Mouse (Mus musculus) liver, embryonic 14.5 days (tissue): ENCODE results near the gene Rom1. TPM values are rescaled to one million over a fixed set of nuclear protein-coding genes. Genes with fewer than 3 reads are reported as not detected.

ENCODE experiments used
- ATAC-seq: fragments of 200-750 bp; cut with Nextera tagmentation; 2 replicates; pipeline ENCODE4 v1.8.0; 2017; ENCODE audit warnings: moderate number of reproducible peaks, mild to moderate bottlenecking, moderate library complexity; ENCODE audit not compliant: insufficient read depth
- DNase-seq, 3 experiments: peaks; one replicate each; pipeline ENCODE4 v3.0.0-alpha.2; 2012 to 2013; ENCODE audit warnings: low read depth in 3 of 3, low spot score in 3 of 3
- H3K27ac ChIP-seq: fragments of 300-500 bp; sonication (generic); 2 replicates; pipeline ENCODE4 v1.5.1; 2014; ENCODE audit warnings: moderate library complexity, mild to moderate bottlenecking, control low read depth, inconsistent platforms
- H3K27me3 ChIP-seq: fragments of 300-500 bp; sonication (generic); 2 replicates; pipeline ENCODE4 v1.6.1; 2014; ENCODE audit warnings: mild to moderate bottlenecking, low read length, moderate library complexity; ENCODE audit not compliant: control insufficient read depth, insufficient read depth
- H3K36me3 ChIP-seq: fragments of 300-500 bp; sonication (generic); replicated peaks from 2 replicates; pipeline ENCODE4 v1.6.1; 2014; ENCODE audit warnings: low read depth; ENCODE audit not compliant: control insufficient read depth, insufficient read depth
- H3K4me1 ChIP-seq, 2 experiments: fragments of 200-500 bp in 1 of 2; fragments of 300-500 bp in 1 of 2; sonication (generic) in 1 of 2; replicated peaks; 2 replicates each; pipeline ENCODE4 v1.6.1; 2012 to 2014; ENCODE audit warnings: antibody characterized with exemption in 1 of 2, inconsistent platforms in 1 of 2, low read length in 1 of 2; ENCODE audit not compliant: control insufficient read depth in 2 of 2, insufficient read depth in 2 of 2
- H3K4me2 ChIP-seq: fragments of 300-500 bp; sonication (generic); 2 replicates; pipeline ENCODE4 v1.6.1; 2014; ENCODE audit warnings: low read depth, mild to moderate bottlenecking, control low read depth, moderate library complexity
- H3K4me3 ChIP-seq, 2 experiments: fragments of 200-500 bp in 1 of 2; fragments of 300-500 bp in 1 of 2; sonication (generic) in 1 of 2; 2 replicates each; pipeline ENCODE4 v1.5.1; 2012 to 2014; ENCODE audit warnings: low read depth in 2 of 2, low read length in 2 of 2, mild to moderate bottlenecking in 2 of 2, control low read depth in 1 of 2, inconsistent platforms in 1 of 2, moderate library complexity in 1 of 2; ENCODE audit not compliant: insufficient read depth in 1 of 2
- H3K9ac ChIP-seq: fragments of 300-500 bp; sonication (generic); replicated peaks from 2 replicates; pipeline ENCODE4 v1.6.1; 2014; ENCODE audit warnings: mild to moderate bottlenecking, control low read depth, moderate library complexity
- H3K9me3 ChIP-seq: fragments of 300-500 bp; sonication (generic); 2 replicates; pipeline ENCODE4 v1.6.1; 2016; ENCODE audit warnings: low read length, mixed read lengths; ENCODE audit not compliant: control insufficient read depth
- CTCF ChIP-seq: IDR thresholded peaks from 2 replicates; pipeline ENCODE4 v1.5.1; 2016; ENCODE audit warnings: antibody characterized with exemption, low read depth, control low read depth
- EP300 ChIP-seq: IDR thresholded peaks from 2 replicates; pipeline ENCODE4 v1.6.1; 2016; ENCODE audit warnings: antibody characterized with exemption, low read depth
- WGBS: fragments of 180-500 bp; shearing (Covaris S2); extraction: QIAGEN DNeasy Blood & Tissue Kit; methylation state at CpG from one replicate; pipeline ENCODE4 v1.1.7; 2014; ENCODE audit not compliant: insufficient replicate concordance; 5-methylcytosine and 5-hydroxymethylcytosine counted together
- polyA plus RNA-seq, 2 experiments: library from polyadenylated mRNA; depleted of rRNA in 1 of 2; stranded (reverse) in 1 of 2; unstranded in 1 of 2; fragments of >200 nt; fragmentation: Nextera tagmentation in 1 of 2; extraction: Ambion mirVana in 1 of 2; gene quantifications; 2 replicates each; pipeline versions ENCODE4 v1.2.1 to v1.2.3; 2012 to 2014

Gene Rom1
- polyA plus RNA-seq, 2 experiments = 1.4 to 2.8 TPM

GRCm38 (mm10) chr19:8950190-8950589 is 21.0 kb upstream of the Rom1 start:
- Histone ChIP-seq H3K36me3 (peaks cover 72% of the 10 kb centered on the region), H3K4me3 (no peak overlapping the region), H3K4me1 (peaks cover 14 to 27% of the 10 kb centered on the region in 2 experiments), H3K4me2 (no peak overlapping the region), H3K9ac (no peak overlapping the region), H3K27ac (no peak overlapping the region), H3K9me3 (no peaks in the 10 kb centered on the region), H3K27me3 (no peaks in the 10 kb centered on the region)
- WGBS = 78% methylated on average over 5 of the region's 5 CpGs
- TF ChIP-seq CTCF = no peak
- TF ChIP-seq EP300 = no peak
- ATAC-seq (no peak), DNase-seq (no peak)

GRCm38 (mm10) chr19:8946929-8947328 is 17.8 kb upstream of the Rom1 start:
- peak overlapping the region; percentile 47 for H3K4me2 ChIP-seq
- H3K4me3 ChIP-seq = no peak overlapping the region
- no peak for TF ChIP-seq CTCF
- TF ChIP-seq EP300 = 0 out of 2 replicates have a peak, but pooled peaks have one; percentile 13
- peak overlapping the region; percentile 41; the same call in 1 of the 2 replicates for H3K9ac ChIP-seq
- H3K27ac ChIP-seq = peak overlapping the region; percentile 54
- H3K9me3 ChIP-seq = no peaks in the 10 kb centered on the region
- DNase-seq (no peak), ATAC-seq (no peak)
- 35% methylated on average over 7 of the region's 7 CpGs for WGBS
- peaks cover 29 to 30% of the 10 kb centered on the region in 2 experiments for H3K4me1 ChIP-seq
- no peaks in the 10 kb centered on the region for H3K27me3 ChIP-seq
- peaks cover 70% of the 10 kb centered on the region for H3K36me3 ChIP-seq

GRCm38 (mm10) chr19:8945251-8945650 is 16.1 kb upstream of the Rom1 start:
- H3K4me1 ChIP-seq = peaks cover 33 to 37% of the 10 kb centered on the region in 2 experiments

GRCm38 (mm10) chr19:8944750-8945149 is 15.6 kb upstream of the Rom1 start:
- DNase-seq (peak; percentile 59 to 71 (median 59)), ATAC-seq (no peak)
- Histone ChIP-seq H3K27me3 (no peaks in the 10 kb centered on the region), H3K36me3 (peaks cover 49% of the 10 kb centered on the region), H3K4me3 (peak overlapping the region in 1 of 2 experiments; percentile 88; a peak in 3 of 4 replicates), H3K4me2 (peak overlapping the region; percentile 78), H3K9me3 (no peaks in the 10 kb centered on the region), H3K4me1 (peaks cover 33 to 37% of the 10 kb centered on the region in 2 experiments), H3K9ac (no peak overlapping the region), H3K27ac (no peak overlapping the region; the same call in 1 of the 2 replicates)
- 18% methylated on average over 5 of the region's 5 CpGs for WGBS
- no peak for TF ChIP-seq EP300
- no peak for TF ChIP-seq CTCF

More at GRCm38 (mm10) chr19:8945251-8945650, 16.1 kb upstream of the Rom1 start:
- 71% methylated on average over 6 of the region's 6 CpGs for WGBS
- Histone ChIP-seq H3K36me3 (peaks cover 54% of the 10 kb centered on the region), H3K4me2 (peak overlapping the region; percentile 78), H3K4me3 (0 out of 4 replicates have a peak overlapping the region, but pooled peaks of 1 of the 2 experiments have one; percentile 8), H3K27ac (no peak overlapping the region), H3K27me3 (no peaks in the 10 kb centered on the region), H3K9me3 (no peaks in the 10 kb centered on the region), H3K9ac (no peak overlapping the region; the same call in 1 of the 2 replicates)
- DNase-seq = no peak
- TF ChIP-seq CTCF (no peak), EP300 (no peak)
- ATAC-seq = no peak

GRCm38 (mm10) chr19:8944062-8944461 is 14.9 kb upstream of the Rom1 start:
- DNase-seq (peak in 2 of 3 experiments; percentile 55 to 57), ATAC-seq (peak; percentile 48)
- H3K36me3 ChIP-seq = peaks cover 42% of the 10 kb centered on the region
- TF ChIP-seq CTCF (no peak), EP300 (no peak; the same call in 1 of the 2 replicates)
- H3K4me1 ChIP-seq = peaks cover 33 to 37% of the 10 kb centered on the region in 2 experiments
- no peaks in the 10 kb centered on the region for H3K9me3 ChIP-seq
- H3K4me2 ChIP-seq = peak overlapping the region; percentile 78
- peak overlapping the region; percentile 72 to 88 for H3K4me3 ChIP-seq
- WGBS = 10% methylated on average over 5 of the region's 5 CpGs
- no peaks in the 10 kb centered on the region for H3K27me3 ChIP-seq
- H3K9ac ChIP-seq = peak overlapping the region; percentile 88
- peak overlapping the region; percentile 93 for H3K27ac ChIP-seq
